Mouse (Mus musculus): ENCODE data around the gene Brd7.

Gene Brd7

DNA sequence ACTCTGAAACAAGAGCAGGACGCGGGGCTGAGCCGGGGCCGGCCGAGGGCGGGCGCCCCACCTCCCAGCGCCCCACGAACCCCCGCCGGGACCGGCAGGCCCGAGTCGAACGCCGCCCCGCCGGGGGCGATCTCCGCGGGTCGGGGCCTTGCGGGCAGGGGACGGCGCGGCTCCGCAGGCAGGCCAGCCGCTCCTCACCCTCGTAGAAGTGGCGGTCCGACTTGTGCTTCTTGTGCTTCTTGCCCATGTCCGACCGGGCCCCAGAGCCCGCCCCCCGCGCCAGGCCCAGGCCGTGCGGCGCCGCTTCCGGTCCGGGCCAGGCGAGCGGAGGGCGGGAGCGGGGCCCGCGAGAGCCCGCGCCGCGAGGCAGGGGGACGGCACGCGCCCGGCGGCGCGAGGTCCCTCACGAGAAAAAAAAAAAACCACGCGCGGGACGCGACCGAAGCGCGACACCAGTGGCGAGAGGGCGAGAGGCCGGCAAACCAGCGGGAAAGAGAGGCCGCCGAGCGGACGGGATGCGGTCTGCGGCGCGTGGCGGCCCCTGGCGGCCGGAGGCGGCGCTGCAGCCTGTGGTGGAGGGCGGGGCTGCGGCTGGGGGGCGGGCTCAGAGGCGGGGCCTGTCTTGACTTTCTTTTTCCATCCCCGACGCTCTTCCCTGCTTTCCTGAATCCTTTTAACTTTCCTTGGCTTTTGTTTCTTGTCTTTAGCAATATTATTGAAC is at the start of gene Brd7:
Brd7 (minus strand) TSS at position 487 of the 721 bp plus-strand sequence.
- DNase-seq = peak; percentile 54 to 59

DNA sequence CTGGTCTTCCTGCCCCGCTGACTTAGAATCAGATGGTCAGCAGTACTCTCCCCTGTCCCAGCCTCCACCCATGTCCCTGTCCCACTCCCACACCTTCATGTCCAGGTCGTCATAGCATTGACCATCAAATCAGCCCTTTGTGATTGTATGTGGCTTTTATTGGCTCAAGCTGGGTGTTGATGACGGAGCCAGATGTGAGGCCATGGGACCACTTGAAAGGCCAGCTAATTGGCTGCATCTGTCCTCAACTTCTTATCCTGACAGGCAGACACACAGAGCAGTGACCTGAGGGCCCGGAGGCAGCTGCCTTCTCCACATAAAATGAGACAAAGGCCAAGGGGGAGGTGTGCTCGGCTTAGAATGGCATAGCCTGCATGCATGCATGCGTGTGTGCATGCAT is 49.5 kb upstream of the Brd7 start:
- no peak for DNase-seq

- no peak for DNase-seq
These were observed 47.5 kb upstream of the Brd7 start for GRCm38 (mm10) chr8:88409401-88409940.

- DNase-seq = no peak
These were observed 45.7 kb upstream of the Brd7 start for GRCm38 (mm10) chr8:88407716-88408115.

- no peak for DNase-seq
These were observed 36.1 kb upstream of the Brd7 start for GRCm38 (mm10) chr8:88398060-88398459.

- no peak for DNase-seq
These were observed 31.3 kb upstream of the Brd7 start for GRCm38 (mm10) chr8:88393298-88393697.

- DNase-seq = no peak
These were observed 28.8 kb upstream of the Brd7 start for GRCm38 (mm10) chr8:88390749-88391148.

GRCm38 (mm10) chr8:88388691-88389239 is 26.8 kb upstream of the Brd7 start:
- DNase-seq = no peak

GRCm38 (mm10) chr8:88387874-88388273 is 25.9 kb upstream of the Brd7 start:
- DNase-seq = no peak

DNA sequence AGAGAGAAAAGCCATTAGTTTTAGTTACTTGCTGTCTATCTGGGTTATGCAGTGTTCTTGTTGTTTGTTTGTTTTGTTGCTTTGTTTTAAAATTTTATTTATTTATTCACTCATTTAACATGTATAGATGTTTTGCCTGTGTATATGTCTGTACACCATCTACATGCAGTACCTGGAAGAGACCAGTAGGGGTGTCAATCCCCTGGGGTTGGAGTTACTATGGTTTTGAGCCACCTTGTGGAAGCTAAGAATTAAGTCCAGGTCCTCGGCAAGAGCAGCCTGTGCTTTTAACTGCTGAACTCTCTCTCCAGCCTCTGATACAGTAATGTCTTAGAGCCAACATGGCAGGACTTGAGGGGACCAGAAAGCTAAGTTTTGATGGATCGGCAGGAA is 21.2 kb upstream of the Brd7 start:
- no peak for DNase-seq

- DNase-seq = no peak
These were observed 20.5 kb upstream of the Brd7 start for GRCm38 (mm10) chr8:88382311-88383163.

GRCm38 (mm10) chr8:88380497-88380896 is 18.5 kb upstream of the Brd7 start:
- peak in 1 of 2 experiments; percentile 42 for DNase-seq

- peak; percentile 34 to 49 for DNase-seq
These were observed 15.0 kb upstream of the Brd7 start for GRCm38 (mm10) chr8:88376836-88377582.

DNA sequence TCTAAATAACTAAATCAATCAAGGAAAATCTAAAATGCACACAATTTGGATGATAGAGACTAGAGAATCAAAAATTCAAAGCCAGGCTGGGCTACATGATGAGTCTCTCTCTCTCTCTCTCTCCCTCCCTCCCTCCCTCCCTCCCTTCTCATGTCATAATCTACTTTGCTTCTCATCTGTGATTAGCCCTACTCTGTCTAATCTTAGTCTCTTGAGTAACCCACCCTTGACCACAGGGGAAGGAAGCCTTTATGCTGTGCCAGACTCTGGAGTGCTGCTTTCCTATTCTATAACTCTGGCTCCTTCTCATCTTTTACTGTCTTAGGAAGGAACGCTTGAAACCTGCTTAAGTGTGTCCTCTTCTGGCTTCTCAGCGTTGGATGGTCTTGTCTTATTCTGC is 9.5 kb upstream of the Brd7 start:
- DNase-seq = no peak

DNA sequence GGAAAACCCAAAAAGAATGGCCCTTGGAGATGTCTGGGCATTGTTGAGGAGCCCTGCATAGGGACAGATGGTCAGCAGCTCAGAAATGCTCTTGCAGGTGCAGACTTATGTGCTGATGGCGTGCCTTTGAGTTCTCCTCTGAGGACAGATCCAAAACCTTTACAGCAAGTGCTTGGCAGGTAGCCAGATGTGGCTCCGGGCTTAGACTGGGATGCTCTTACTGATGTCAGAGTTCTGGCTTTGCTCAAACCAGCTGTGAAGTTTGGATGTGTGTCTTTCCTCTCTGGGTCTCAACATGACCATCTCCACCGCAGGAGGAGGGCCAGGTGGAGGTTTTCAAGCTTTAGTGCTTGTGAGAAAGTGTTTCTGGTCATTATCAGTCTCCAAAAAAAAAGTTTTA is 7.8 kb upstream of the Brd7 start:
- DNase-seq = no peak

DNA sequence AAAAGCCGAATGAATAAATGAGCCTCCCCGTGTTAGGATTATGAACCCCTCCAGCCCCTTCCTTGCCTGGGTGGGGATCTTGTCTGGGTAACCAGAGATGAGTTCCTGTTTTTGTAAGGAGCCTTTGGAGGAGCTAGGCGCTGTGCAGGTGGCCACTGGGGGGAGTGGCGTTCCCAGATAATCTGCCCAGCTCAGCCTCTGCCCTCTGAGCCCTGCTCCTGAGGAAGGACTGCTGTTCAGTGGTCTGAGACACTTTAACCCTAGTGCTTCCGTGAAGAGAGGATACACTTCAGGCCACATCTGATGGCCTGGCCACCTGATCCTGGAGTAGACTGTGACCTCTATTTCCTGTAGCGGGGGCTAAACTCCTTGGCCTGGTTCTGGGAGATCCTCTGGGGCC is 7.2 kb upstream of the Brd7 start:
- DNase-seq = no peak

DNA sequence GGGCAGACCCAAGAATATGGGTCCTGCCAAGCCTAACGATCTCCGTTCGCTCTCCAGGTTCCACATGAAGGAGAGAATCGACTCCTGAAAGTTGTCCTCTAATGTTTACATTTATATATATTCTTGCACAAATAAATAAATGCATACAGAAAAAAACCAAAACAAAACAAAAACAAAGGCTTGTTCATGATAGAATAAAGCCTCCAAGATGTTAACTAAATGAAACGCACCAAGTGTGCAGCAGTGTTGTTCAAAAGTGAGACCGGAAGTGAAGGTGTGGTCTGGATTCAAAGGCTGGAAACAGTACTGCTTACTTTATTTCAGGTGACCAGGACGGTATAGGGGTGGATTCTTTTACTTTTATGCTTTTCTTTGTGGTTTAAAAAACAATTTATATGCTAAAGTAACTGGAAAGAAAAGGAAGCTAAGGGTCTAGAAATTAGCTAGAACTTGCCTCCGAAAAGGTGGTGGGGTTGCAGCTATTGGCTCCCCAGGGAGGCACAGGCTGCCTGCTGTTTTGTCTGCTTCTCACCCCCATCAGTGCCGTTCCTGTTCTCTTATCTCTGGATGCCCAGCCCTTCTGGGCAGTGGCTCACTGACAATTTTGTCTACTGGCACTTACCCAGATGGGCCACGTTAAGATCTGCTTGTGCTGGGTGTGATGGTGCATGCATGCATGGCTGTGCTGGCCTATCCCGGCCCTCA is 604 bp upstream of the Brd7 start:
- no peak for DNase-seq

- peak in 1 of 2 experiments; percentile 30 for DNase-seq
These were observed 818 bp downstream of the Brd7 start for GRCm38 (mm10) chr8:88361044-88361707.

- DNase-seq = no peak
These were observed 2.0 kb downstream of the Brd7 start for GRCm38 (mm10) chr8:88359959-88360358.

DNA sequence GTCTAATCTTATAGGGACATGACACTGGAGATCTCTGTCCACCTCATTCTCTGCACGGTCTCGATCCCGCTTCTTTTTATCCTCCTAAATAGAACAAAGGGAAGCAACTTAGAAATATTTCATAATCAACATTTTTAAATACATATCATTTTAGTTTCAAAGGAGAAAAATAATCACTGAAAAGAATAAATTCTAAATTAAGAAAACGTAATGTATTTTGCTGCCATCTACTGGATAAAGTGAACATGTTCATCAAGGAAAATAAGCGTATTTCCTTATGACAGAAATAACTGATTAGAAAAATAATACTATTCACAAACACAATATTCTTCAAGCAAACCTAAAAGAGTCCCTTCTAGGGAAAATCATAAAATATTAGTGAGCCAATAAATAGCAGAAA is 4.0 kb downstream of the Brd7 start:
- DNase-seq = no peak

GRCm38 (mm10) chr8:88357226-88357933 is 4.6 kb downstream of the Brd7 start:
- no peak for DNase-seq

Measured in thymus, adult 18-20 months (tissue).